23 mouse cellular contexts compared by ENCODE assay signal in the genomic region with DNA sequence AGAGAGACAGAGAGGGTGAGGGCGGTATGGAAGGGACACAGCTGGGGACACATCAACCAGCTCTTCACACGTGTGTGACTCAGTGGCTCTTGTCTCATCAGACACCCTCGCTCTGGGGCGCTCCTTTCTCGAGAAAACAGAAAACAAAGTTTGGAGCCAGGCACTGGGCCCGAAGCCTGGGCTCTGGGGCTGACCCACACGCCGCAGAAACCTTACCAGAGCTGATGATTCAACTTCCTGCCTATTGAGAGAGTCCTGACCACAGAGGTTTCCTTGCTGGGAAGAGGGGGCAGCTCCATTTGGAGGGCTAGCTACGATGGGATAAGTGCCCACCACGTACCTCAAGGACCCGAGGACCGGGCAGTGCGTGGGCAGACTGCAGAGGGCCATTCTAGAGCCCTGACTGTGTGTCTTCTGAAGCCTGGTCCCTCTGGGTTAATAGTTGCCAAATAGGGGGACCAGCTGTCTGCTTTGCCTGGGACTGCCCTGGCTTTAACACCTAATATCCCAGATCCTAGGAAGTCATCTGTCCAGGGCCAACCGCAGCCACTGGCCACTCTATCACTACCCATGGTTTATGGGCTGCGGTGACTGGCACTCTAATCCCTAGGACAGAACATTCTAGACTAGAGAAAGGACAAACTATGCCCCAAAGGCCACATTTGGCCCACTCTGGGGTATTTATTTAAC. TPM values are rescaled to one million over a fixed set of nuclear protein-coding genes. Genes with fewer than 3 reads are reported as not detected.
A peak's percentile ranks its signal among the peaks of the same experiment; 100 is the strongest.
DNase-seq lines count a peak whose midpoint lies in the region; ATAC-seq and TF ChIP-seq lines count a peak whose summit lies in the region.
"Had no signal": no experiment of that assay in that cellular context is flagged by ENCODE, and none has a peak within 500 bp of the region (broad histone marks: within the 10 kb centered on the region; RNA-seq: fewer than 3 reads in every experiment).

No protein-coding gene starts in this region.

- no peak for ATAC-seq in forebrain, embryonic 13.5 days
- ATAC-seq in monocyte, adult 5-6 weeks (replicated peaks; ENCODE audit: insufficient number of reproducible peaks, low FRiP score, low TSS enrichment, poor library complexity, severe bottlenecking), result no peak
- ATAC-seq: activated CD4-positive, CD25-positive, alpha-beta regulatory T cell, adult 4 months; forebrain, embryonic 14.5 days; liver, postnatal 0 days had no signal

- DNase-seq in heart, adult 18-20 months, result peak; percentile 49 to 55
- no peak for DNase-seq in heart, postnatal 25 days (ENCODE audit: low spot score)
- DNase-seq in left cerebral cortex, adult 8-10 months (ENCODE audit: low spot score in 2 of 2), result no peak
- DNase-seq: adrenal gland, postnatal 14 days; cerebellum, adult 18-20 months; cerebellum, postnatal 36 days; kidney, adult 18-20 months; liver, postnatal 0 days; lung, postnatal 36 days; right cerebral cortex, postnatal 14 days; thymus, postnatal 4 days had no signal

- intact Hi-C loops in heart, postnatal 25 days (cut with DNase I), result no loop called here

- H3K4me3 ChIP-seq in E14TG2a.4 (replicated peaks; ENCODE audit: low read length) (peak overlapping the region; percentile 52), myocyte (no peak overlapping the region)
- no peak overlapping the region for H3K4me3 ChIP-seq in embryonic fibroblast, embryonic 13.5 days (ENCODE audit: insufficient read depth, low read length)
- H3K4me3 ChIP-seq in forebrain, embryonic 13.5 days, result no peak overlapping the region
- H3K4me3 ChIP-seq: hindbrain, embryonic 12.5 days; layer of hippocampus, adult 2 months; limb, embryonic 10.5 days; midbrain, embryonic 12.5 days had no signal

- H3K4me2 ChIP-seq in myocyte (ENCODE audit: low read depth), result peak overlapping the region; percentile 74
- no peak overlapping the region for H3K4me2 ChIP-seq in forebrain, embryonic 13.5 days
- H3K4me2 ChIP-seq: hindbrain, embryonic 12.5 days; midbrain, embryonic 12.5 days had no signal

- no peak for TF ChIP-seq CTCF in E14TG2a.4 (conservative IDR thresholded peaks at IDR 0.05; ENCODE audit: low read length)
- no peak for TF ChIP-seq CTCF in embryonic fibroblast, embryonic 13.5 days (IDR thresholded peaks at IDR 0.05; ENCODE audit: borderline replicate concordance, insufficient read depth, low read length)

- H3K27ac ChIP-seq in embryonic fibroblast, embryonic 13.5 days (ENCODE audit: insufficient read depth, low read length), result peak overlapping the region; percentile 76
- no peak overlapping the region for H3K27ac ChIP-seq in forebrain, embryonic 13.5 days
- H3K27ac ChIP-seq: hindbrain, embryonic 12.5 days; kidney, postnatal 0 days; layer of hippocampus, adult 2 months; limb, embryonic 10.5 days; midbrain, embryonic 12.5 days had no signal

- H3ac ChIP-seq in myocyte (ENCODE audit: control insufficient read depth, insufficient read length), result no peak overlapping the region

- peaks cover 57% of the 10 kb centered on the region for H3K4me1 ChIP-seq in E14TG2a.4 (replicated peaks; ENCODE audit: low read depth, low read length)
- H3K4me1 ChIP-seq in embryonic fibroblast, embryonic 13.5 days (ENCODE audit: control insufficient read depth, insufficient read depth, low read length), result peaks cover 5% of the 10 kb centered on the region; the same call in 1 of the 2 replicates
- H3K4me1 ChIP-seq in forebrain, embryonic 13.5 days, result peaks cover 9% of the 10 kb centered on the region

- WGBS in forebrain, embryonic 13.5 days, result 89% methylated on average over 15 of the region's 15 CpGs

- H3K9ac ChIP-seq in forebrain, embryonic 13.5 days, result no peak overlapping the region
- H3K9ac ChIP-seq: hindbrain, embryonic 12.5 days; liver, postnatal 0 days; midbrain, embryonic 12.5 days had no signal

- H3K27me3 ChIP-seq in E14TG2a.4 (ENCODE audit: insufficient read depth, low read length), result no peaks in the 10 kb centered on the region
- no peaks in the 10 kb centered on the region for H3K27me3 ChIP-seq in myocyte (ENCODE audit: control insufficient read depth, insufficient read depth, insufficient read length)
- no peaks in the 10 kb centered on the region for H3K27me3 ChIP-seq in forebrain, embryonic 13.5 days
- H3K27me3 ChIP-seq: hindbrain, embryonic 12.5 days; midbrain, embryonic 12.5 days had no signal

- H3K9me3 ChIP-seq in E14TG2a.4 (ENCODE audit: low read length), result peaks cover 9% of the 10 kb centered on the region; the same call in 1 of the 2 replicates
- H3K9me3 ChIP-seq in forebrain, embryonic 13.5 days (replicated peaks), result no peaks in the 10 kb centered on the region
- H3K9me3 ChIP-seq: limb, embryonic 10.5 days had no signal

- no peaks in the 10 kb centered on the region for H3K79me2 ChIP-seq in myocyte (ENCODE audit: control insufficient read depth, insufficient read depth)

- TF ChIP-seq POLR2A in embryonic fibroblast, embryonic 13.5 days (IDR thresholded peaks at IDR 0.05; ENCODE audit: low read depth, low read length), result no peak
- TF ChIP-seq POLR2A in myocyte (IDR thresholded peaks at IDR 0.05; ENCODE audit: insufficient read length, low read depth), result no peak

- no peaks in the 10 kb centered on the region for H3K36me3 ChIP-seq in E14TG2a.4 (ENCODE audit: insufficient read depth, low read length)
- no peaks in the 10 kb centered on the region for H3K36me3 ChIP-seq in myocyte (ENCODE audit: control insufficient read depth, insufficient read depth)
- H3K36me3 ChIP-seq in forebrain, embryonic 13.5 days (ENCODE audit: poor library complexity, severe bottlenecking), result no peaks in the 10 kb centered on the region
- H3K36me3 ChIP-seq: hindbrain, embryonic 12.5 days; limb, embryonic 10.5 days; midbrain, embryonic 12.5 days had no signal

TF ChIP-seq in myocyte, 11 proteins besides CTCF, POLR2A, EP300 and RAD21:
- TF ChIP-seq POLR2AphosphoS2 (IDR thresholded peaks at IDR 0.05; ENCODE audit: insufficient read length, low read depth), result no peak
- peak; percentile 32 to 88 (median 65) for TF ChIP-seq MYOD1 (IDR thresholded peaks at IDR 0.05; ENCODE audit: control insufficient read depth in 1 of 3, insufficient read length in 2 of 3, low read depth in 2 of 3)
- peak; percentile 35 to 86 (median 71) for TF ChIP-seq MYOG (IDR thresholded peaks at IDR 0.05; ENCODE audit: control insufficient read depth in 1 of 3, insufficient read depth in 1 of 3, insufficient read length in 2 of 3, low read depth in 2 of 3)
- TF ChIP-seq REST (IDR thresholded peaks at IDR 0.05; ENCODE audit: insufficient read depth, insufficient read length), result no peak
- no peak for TF ChIP-seq USF1 (IDR thresholded peaks at IDR 0.05; ENCODE audit: low read depth)
- TF ChIP-seq TCF3 (IDR thresholded peaks at IDR 0.05; ENCODE audit: insufficient read length, low read depth), result peak; percentile 55
- peak; percentile 91 for TF ChIP-seq SRF (IDR thresholded peaks at IDR 0.05; ENCODE audit: control insufficient read depth, insufficient read length, low read depth)
- TF ChIP-seq MAX (IDR thresholded peaks at IDR 0.05; ENCODE audit: low read depth), result no peak
- TF ChIP-seq CEBPB (IDR thresholded peaks at IDR 0.05; ENCODE audit: insufficient read depth, poor library complexity, severe bottlenecking), result no peak
- peak; percentile 63 for TF ChIP-seq TCF12 (IDR thresholded peaks at IDR 0.05; ENCODE audit: insufficient read depth, poor library complexity, severe bottlenecking)
- no peak for TF ChIP-seq E2F4 (IDR thresholded peaks at IDR 0.05; ENCODE audit: insufficient read depth)

RNA-seq across cellular contexts. Expression of a gene that starts 23.7 kb away (rescaled TPM):
- 10 to 100 TPM; 13.4 to 18.3 TPM for total RNA-seq in heart, adult 18-20 months (2021)
- 1 to 10 TPM; 6.5 to 8.8 TPM for total RNA-seq in heart, postnatal 25 days (2021)
- 3.7 and 5.8 TPM in 2 replicates for polyA plus RNA-seq in embryonic fibroblast, embryonic 13.5 days (2011; ENCODE audit: insufficient read length, low read depth, missing spikeins)
- polyA plus RNA-seq in myocyte (2012; fragmentation: generic; extraction: Trizol), result 2.6 TPM
- total RNA-seq in left cerebral cortex, adult 8-10 months (2022), result 10 to 100 TPM; 53.5 to 60.9 (median 57.6) TPM
- 0.27 and 0.37 TPM in 2 replicates for polyA plus RNA-seq in forebrain, embryonic 13.5 days (2015; fragmentation: Nextera tagmentation; extraction: Ambion mirVana)
- 33.1 to 54.1 TPM (median 36.5 TPM) in 3 replicates for total RNA-seq in monocyte, adult 5-6 weeks (2017)

Comparison
In these comparisons a context has a peak if more than half of its experiments do, and no peak if none do; other contexts are left out.
1. DNase-seq: peak in heart, adult 18-20 months (2 of 2); none in heart, postnatal 25 days (single experiment) and left cerebral cortex, adult 8-10 months (0 of 2).